Mouse (Mus musculus): ENCODE results near the gene 1700066M21Rik.

DNA sequence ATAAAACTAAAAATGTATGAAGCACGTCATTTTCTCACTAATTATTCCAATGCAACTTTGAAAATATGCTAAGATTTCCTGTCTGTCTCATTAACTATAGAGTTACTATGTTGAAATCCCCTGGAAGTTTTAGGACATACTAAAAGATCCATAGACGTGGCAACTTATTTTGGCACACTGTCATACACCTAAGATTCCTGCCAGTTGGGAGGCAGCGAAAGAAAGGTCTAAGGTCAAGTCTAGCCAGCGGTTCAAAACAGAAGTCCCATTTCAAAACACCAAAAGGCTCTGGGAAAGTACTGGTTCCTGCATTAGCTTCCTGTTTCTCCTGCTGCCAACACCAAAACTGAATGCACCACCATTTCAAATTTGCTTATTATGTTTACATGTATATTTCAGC lies 15.0 kb downstream of the 1700066M21Rik start:
- TF ChIP-seq TAL1 (IDR thresholded peaks at IDR 0.05; ENCODE audit: low read length), result no peak
- no peak for TF ChIP-seq GATA1 (IDR thresholded peaks at IDR 0.05; ENCODE audit: low read length)
